Mouse (Mus musculus) inflammation-experienced regulatory T-cells, adult 6 months (primary cell): ENCODE data around the gene Pold1. TPM values are rescaled to one million over a fixed set of nuclear protein-coding genes. Genes with fewer than 3 reads are reported as not detected.

Source experiments
- ATAC-seq: one replicate; pipeline ENCODE4 v1.8.0; 2017
- polyA plus RNA-seq, 3 experiments: library from polyadenylated mRNA; unstranded; fragments of 100-300 nt; shearing (Covaris generic); gene quantifications; one replicate each; pipeline ENCODE4 v1.2.1; 2017

Gene Pold1
- polyA plus RNA-seq, 3 experiments from 2014 or later = 21.0 to 32.4 (median 21.4) TPM

DNA sequence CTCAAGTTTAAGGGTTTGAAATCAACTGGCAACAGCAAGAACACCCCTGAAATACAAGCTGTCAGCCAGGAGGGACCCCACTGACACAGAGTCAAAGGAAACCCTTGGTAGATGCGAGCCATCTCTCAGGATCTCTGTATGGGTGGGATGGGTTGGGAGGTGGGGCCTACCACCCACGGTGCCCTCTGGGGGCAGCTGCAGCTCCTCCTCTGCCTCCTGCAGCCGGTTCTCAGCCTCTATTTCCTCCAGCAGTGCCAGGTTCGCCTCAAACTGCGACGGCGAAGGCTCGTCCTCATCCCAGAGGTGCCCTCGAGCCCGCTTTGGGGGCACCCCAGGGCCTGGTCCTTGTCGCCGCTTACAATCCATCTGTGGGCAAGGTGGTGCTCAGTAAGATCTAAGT lies 5.6 kb downstream of the Pold1 start:
- ATAC-seq = no peak

DNA sequence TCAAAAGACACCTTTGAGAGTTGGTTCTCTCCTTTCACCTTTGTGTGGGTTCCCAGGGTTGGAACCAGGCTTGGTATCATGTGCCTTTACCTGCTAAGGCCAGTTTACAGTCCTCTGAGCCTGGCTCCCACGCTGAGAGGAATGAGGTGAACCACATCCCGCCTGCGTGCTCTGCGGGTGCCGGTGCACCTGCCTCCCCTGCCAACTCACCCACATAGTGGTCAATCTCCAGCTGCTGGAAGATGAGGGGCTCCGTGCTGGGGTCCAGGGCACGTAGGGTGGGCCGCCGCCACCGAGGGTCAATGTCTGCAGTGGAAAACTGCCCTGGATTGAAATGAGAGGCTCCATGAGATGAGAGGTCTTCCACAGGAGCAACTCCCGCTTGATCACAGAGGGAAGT lies 6.1 kb downstream of the Pold1 start:
- ATAC-seq = no peak

DNA sequence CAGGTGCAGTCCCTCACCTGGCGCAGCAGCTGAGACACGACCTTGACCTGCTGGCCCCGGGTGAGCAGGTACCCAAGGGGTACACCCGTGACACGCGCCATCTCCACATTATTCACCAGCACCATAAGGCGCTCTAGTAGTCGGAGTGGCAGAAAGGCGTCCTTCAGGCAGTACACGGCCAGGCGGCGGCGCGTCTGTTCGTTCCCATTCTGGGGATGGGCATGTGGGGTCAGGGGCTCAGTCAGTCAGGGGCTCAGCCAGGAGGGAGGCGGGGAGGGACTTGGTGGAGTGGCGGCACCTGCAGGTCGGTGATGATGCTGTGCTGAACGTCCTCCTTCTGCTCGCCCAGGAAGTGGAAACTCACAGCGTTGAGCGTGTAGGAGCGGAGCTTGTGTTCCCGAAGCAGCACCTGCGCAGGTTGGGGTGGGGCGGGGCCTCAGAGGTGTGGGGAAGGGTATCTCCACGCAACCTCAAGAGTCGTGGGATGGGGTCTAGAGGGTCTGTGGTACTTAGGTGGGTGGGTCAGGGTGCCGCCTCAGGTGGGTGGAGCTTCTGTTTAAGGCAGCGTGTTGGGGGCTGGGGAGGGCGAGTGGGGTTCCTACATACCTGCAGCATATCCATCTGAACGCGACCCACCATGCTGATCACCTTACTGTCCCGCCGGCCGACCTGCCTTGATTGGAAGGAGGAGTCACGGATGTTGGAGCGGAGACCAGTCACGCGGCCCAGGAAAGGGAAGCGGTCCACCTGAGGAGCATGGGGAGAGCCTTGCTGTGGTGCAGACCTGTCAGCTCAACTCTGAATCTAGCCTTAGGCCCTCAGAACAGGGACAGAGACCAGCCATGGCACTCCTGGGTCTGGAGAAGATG lies 9.7 kb downstream of the Pold1 start:
- ATAC-seq = no peak

DNA sequence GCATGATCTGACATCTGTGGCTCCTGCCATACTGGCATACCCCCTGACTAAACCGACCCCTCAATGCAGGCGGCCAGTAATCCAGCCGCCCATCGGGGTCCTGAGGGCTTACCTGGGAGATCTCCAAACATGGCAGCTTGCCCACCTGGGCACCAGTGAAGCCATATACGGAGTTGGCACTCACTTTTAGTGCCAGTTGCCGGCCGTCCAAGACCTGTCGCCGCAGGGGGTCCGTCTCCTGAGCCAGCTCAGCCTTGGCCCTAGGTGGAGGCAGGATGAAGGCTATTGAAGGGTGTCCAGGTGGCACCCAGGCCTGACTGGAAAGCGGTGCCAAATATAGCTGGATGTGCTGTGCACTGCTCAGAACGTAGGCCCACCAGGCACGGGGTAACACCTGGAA lies 11.2 kb downstream of the Pold1 start:
- ATAC-seq = no peak

DNA sequence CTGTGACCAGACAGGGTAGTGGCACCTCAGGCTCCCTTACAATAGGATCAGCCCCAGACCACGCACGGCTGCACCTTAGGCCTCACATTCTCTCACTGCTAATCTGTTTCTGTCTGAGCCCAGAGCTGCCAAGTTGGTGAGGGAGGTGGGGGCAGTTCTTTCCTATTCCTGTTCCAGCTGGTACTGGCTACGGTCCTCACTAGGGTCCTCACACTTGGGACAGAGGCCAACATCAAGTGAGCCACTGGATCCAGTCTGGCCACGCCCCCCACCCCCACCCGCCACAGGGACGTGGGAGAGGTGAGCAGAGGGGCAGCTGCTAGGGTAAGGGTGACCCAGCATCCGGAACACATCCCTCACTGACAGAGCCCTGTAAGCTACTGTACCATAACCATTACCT lies 11.6 kb downstream of the Pold1 start:
- ATAC-seq = no peak

DNA sequence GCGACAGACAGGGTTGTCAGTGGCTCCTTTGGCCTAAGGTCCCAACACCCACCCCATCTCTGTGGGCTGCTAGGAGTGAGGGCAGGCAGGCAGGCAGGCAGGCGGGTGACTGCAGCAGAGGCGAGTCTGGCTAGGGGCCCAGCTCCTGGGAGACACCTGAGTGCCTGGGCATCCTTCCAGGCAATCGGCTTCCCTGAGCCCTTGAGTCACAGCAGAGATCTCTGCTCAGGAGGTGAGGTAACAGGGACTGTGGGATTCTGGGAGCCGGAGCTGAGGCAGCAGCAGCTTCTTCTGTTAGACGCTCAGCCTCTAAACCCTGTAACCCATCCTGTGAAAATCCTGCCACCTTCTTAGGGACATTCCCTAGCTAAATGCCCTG lies 12.1 kb downstream of the Pold1 start:
- no peak for ATAC-seq

DNA sequence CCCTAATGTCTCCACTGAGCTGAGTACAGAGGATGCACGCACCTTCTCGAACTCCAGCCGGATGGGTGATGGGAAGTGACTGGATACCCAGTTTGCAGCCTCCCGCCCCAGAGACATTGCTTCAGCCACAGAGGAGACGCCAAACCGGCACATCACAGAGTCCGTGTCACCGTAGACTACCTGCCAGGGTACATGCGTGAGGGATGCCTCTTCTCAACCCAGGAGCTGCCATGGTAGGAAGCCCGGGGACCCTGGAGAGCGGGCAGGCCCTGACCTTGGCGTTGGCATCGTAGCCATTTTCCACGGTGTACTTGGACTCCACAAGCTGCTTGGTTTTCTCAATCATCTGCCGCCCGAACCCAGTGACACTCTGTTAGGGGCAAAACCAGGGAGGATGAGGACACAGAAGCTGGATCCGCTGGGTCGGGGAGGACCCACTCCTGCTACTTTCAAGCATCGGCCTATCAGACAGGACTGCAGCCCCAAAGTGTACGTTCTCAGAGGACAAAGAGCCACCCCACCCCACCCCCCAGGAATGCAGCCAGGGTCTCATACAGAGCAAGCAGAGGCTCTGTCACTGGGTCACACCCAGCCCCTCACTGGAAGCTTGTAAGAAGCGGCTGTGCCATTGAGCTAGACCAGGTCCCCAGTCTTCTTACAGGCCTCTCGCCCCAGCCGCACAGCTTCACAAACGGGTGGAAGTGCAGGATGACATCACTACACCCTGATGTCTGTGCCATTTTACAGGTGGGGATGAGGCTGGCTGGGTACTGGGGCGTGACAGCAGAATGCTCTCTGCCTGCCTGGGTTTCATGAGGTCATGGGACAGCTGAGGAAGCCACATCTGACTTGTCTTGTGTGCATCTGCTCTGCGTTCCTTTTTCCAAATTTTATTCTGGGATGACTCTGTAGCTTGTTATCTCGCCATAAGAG lies 12.7 kb downstream of the Pold1 start:
- ATAC-seq = no peak

DNA sequence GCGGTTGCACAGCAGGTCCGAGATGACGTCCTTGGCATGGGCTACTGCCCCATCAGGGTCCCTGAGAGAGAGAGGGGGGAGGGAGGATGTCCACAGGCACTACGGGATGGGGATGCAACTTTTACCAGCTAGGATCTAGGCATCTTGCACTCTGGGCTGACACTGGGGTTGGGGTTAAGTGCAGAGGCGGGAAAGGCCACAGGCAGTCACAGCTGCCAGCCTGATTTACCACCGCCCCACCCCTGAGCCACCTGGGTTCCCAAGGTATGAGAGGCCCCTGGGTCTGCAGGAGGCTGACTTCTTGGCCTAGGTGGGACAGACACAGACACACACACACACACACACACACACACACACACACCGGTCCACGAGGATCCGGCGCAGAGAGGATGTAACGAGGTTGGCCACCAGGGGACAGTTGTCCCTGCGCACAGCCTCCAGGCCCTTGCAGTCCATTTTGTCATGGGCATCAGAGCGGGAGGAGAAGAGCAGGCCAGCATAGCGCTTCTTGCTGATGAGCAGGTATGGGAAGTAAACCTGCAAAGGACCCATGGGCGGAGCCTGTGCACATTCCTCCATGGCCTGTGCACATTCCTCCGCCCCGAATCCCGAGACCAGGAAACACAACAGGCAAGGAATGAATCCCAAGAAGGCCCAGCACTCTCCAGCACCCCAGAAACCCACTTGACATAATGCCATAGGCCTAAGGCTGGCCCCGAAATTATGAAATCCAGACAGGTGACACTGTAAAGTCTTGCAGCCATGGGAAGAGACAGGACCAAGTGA lies 13.8 kb downstream of the Pold1 start:
- no peak for ATAC-seq

DNA sequence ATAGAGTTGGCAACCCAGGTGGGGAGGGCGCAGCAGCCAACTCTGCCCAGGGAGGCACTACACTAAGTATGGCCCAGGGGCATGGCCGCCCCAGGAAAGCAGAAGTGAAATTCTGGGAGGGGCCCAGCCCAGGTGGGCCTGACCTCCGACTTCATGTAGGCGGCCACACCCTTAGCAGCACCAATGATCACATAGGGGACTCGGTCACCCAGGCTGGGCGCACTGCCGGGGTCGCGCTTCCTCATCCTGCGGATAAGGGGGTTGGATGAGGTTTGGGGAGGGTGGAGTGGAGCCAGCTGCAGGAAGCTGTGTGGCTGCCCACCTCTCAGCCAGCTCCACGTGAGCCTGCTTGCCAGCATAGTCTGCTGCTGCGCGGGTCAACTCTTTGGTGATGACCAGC lies 14.4 kb downstream of the Pold1 start:
- ATAC-seq = no peak

DNA sequence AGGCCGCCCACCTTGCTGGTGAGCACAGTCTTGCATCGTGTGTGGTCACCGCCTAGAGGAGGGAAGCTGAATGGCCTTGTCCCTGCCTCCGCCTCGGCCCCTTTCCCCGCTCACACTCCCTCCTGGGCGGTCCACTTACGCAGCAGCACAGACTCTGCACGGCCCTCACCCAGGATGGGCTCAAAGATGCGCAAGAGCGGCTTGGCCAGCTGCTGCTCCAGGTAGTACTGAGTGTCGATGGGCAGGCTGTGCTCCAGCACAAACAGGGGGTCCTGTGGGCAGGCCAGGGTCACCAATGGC lies 15.0 kb downstream of the Pold1 start:
- no peak for ATAC-seq

DNA sequence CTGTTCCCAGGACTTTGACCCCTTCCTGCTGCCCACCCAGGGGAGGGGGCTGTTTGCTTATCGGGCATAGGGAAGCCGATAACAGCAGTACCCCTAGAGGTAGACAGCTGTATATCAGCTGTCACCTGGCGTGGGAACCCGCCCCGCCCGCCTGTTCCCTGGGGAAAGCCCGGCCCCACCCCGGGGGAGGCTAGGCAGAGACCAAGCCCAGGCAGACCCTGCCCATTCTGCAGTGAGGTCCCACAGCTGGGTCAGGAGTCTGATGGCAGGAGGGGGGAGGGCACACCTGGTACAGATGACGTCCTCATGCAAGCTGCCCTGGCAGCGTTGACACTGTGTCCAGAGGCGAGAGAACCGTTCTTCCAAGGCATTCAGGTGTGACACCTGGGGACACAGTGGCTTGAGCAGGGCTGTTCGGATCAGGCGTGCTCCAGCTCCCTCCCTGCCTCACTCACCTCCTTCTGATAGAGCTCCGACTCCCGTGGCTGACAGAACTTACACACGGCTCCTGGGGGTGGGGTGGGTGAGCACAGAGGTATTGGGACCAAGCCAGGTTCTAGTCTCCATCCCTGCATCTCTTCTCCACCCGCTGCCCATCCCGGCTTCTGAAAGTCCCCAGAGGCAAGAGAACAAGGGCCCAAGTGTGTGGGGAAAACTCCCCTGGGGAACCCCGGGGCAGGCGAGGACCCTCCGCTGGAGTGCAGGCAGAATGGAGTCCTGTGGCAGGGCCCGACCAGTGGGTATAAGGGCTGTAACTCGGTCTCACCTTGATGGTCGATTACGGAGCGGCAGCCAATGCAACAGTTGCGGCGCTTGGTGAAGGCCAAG lies 15.5 kb downstream of the Pold1 start:
- no peak for ATAC-seq

DNA sequence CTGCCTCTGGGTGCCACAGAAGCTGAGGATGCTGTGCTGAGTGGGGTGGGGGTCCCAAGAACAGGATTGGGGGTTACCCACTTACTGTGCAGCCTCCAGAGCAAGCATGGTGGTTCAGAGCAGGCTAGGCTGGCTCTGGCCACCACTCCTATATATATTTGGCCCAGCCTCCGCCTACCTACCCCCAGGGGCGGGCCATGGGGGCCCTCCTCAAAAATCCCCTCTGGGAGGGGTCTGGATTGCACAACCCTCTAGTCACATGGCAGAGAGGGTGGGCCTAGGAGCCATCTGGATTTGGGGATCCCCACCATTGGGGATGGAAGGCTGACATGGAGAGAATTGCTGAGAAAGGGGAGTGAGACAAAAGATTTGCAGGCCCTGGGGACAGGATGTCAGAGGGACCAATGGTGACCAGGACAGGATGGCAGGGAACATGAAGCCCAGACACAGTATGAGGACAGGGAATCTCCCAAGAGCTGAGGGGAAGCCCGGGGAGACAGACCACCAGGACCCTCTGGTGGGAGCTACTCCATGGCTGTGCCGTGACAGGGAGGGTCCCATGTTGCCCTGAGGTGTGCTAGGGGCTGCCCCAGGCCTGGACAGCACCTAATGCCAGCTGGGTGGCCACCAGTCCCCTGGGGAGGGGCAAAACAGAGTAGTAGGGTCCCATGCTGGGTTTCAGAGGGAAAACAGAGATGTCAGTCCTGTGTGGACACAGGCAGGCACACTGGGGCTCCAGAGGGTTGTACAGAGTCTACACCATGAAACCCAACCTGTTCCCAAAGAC lies 16.5 kb downstream of the Pold1 start, which contains the start of gene Spib:
Spib (minus strand) TSS at position 126 of the 787 bp plus-strand sequence.
- no peak for ATAC-seq

DNA sequence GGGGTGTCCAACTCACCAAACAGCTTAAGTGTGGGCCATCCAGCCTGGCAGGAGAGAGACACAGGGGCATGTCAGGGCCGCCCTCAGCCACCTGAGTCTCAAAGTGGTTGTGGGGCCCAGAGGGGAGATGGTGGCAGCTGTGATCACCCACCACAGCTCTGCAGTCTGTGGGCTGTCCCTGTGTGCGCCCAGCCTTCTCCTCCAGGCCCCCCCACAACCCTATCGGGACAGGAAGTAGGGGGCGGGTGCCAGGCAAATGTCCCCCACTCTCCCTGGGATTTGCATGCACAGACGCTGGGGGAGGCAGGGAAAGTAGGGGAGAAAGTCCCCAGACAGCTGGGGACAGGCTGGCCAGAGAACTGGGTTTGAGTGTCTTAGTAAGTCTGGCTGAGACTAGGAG lies 17.4 kb downstream of the Pold1 start:
- no peak for ATAC-seq

DNA sequence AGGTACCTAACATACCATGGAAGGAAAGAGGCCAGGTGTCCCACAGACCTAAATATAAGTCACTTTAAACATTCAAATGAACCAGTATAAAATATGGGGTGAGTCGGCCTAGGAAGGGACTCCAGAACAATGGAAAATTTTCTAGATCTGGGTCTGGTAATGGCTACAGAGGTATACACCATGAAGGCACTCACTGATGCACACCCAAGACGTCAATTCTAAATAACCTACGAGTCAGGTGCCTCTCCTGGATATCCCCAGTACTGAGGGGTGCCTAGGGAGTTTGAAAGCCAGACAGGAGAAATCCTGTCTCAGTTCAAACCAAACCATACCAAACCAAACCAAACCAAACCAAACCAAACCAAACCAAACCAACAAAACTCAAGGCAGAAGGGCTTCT lies 18.1 kb downstream of the Pold1 start:
- no peak for ATAC-seq

DNA sequence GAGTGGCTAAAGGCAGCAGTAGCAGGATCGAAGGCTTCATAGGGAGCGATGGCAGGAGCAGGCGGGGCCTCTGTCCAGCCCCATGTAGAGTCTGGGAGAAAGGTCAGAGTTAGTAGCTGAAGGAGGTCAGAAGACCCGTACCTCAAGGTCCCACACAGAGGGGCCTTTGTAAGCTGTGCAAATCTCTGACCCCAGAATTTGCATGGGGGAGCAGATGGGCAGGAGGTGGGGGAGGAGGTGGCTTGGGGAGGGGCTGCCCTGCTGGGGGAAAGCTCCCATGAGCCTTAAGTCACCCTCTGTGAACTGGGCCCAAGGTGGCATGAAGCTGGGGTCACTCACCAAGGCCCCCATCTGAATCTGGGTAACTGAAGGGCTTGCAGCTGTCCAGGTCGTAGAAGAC lies 19.1 kb downstream of the Pold1 start:
- no peak for ATAC-seq

DNA sequence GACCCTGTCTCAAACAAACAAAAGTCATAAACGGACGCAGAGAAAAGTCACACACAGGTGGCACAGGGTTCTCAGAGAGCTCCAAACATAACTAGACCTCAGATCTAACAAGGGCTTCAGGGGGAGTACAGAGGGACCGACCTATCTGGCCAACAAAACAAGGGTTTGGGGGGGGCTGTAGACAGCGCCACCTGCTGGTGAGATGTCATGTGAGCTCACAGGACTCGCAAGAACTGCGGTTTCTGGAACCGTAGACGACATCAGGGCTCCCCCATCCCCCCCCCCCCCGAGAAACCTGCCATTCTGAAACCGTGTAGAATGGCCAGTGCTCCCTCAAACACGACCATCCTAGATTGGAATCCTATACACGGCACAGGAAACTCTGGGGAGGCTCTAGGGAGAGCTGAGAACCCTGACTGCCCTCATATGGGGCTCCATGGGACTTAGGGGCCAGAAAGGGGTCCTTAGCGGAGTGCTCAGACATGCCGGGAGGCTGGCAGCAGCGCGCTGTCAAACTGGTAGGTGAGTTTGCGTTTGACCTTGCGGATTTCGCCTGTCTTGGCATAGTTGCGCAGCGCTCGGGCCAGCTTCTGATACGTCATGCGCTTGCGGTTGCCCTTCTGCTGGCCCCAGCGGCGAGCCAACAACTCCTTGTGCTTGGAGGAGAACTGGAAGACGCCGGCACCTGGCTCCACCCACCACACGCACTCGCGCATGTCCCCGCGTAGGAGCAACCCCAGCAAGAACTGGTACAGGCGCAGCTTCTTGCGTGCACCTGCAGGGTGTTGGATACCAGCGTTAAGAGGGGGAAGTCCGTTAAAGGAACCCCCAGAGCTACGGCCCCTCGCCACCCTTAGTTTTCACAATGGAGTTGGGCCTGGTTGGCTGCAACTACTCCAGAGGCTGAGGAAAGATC lies 20.9 kb downstream of the Pold1 start:
- peak; percentile 50 for ATAC-seq

DNA sequence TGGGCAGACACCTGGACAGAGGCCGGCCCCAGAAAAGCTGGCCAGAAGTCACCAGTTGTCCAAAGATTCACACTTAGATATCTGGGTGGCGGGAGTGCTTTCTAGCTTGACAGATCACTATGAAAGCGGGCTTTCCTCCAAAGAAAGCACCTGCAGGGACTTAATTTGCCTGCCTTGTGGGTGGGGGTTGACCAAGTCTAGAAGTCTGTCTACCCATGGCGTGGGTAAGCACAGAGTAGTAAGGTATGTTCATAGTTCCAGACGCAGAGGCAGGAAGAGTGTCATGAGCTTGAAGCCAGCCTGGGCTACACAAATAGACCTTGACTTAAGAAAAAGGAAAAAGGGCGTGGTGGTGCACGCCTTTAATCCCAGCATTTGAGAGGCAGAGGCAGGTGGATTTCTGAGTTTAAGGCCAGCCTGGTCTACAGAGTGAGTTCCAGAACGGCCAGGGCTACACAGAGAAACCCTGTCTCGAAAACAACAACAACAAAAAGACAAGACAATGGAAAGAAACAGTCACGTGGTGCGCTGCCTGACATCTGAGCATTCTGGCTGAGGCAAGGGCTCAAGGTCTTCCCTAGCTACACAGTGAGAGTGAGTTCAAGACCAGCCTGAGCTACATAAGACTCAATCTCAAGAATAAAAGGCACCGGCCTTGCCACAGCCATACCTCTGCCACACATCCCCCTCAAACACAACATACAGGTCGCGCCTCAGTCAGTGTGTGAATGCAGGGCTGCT lies 22.1 kb downstream of the Pold1 start:
- ATAC-seq = no peak

DNA sequence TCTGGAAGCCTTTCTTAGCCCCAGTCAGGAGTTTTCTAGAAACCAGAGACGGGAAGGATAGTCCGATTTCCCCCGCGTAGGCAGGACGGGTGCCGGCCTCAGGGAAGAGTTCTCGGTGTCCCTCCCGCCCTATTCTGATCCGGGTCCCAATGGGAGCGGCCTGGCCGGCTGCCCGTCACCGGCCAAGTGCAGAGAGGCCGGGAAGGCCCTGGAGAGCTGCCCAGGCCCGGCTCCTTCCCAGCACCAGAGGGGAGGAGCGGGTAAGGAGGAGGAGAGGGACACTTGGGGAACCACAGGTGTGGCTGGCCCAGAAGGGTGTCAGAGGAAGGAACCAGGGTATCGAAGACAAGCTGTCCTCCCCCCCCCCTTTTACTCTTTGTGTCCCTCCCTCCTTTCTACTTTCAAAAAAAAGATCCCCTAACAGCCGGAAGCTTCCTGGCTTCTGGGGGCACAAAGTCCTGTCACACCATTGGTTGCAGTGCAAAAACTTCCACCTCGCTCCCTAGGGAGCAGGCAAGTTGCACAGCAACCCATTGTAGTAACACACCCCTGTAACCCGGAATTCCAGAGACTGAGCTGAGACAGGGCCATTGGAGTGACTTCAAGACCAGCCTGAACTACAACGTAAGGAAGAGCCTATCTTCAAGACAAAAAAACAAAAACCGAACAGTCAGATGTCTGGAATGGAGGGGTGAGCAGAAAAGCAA lies 23.4 kb downstream of the Pold1 start:
- no peak for ATAC-seq

DNA sequence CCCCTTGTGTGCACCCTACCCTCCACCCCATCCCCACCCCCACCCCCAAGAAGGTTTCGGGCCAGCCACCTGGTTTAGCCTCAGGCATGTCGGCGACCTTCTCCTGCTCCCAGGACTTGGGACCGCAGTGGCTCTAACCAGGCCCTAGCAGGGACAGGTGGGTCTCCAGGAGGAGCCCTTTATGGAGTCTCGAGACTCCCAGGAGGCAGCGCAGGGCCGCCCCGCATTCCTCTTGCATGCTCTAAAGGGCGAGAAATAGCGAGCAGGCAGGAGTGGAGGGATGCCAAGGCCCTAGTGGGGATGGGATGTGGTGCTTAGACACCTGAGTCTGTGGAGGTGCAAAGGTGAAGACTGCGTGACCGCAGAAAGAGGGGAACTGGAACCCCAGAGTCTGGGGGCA lies 24.1 kb downstream of the Pold1 start, which contains the start of gene Mybpc2:
Mybpc2 (minus strand) TSS at position 155 of the 400 bp plus-strand sequence.
- no peak for ATAC-seq
